Mouse (Mus musculus): ENCODE measurements around the gene Tvp23a. TPM values are rescaled to one million over a fixed set of nuclear protein-coding genes. Genes with fewer than 3 reads are reported as not detected.
A peak's percentile ranks its signal among the peaks of the same experiment; 100 is the strongest.

Tvp23a gene
- polyA plus RNA-seq, 1 experiment from 2014 or later, result 0.60 TPM

- Histone ChIP-seq H3K9ac (no peak overlapping the region), H3K27ac (replicated peaks) (no peak overlapping the region), H3K4me2 (no peak overlapping the region), H3K4me1 (replicated peaks) (peaks cover 8% of the 10 kb centered on the region; the same call in 1 of the 2 replicates), H3K9me3 (replicated peaks) (no peaks in the 10 kb centered on the region), H3K4me3 (replicated peaks) (no peak overlapping the region), H3K27me3 (no peaks in the 10 kb centered on the region), H3K36me3 (replicated peaks) (no peaks in the 10 kb centered on the region)
- WGBS (ENCODE audit: insufficient replicate concordance), result 69% methylated on average over 8 of the region's 8 CpGs
- ATAC-seq (ENCODE audit: insufficient read depth), result no peak
Measured at GRCm38 (mm10) chr16:10452445-10452896, 5.3 kb upstream of the Tvp23a start.

GRCm38 (mm10) chr16:10451906-10452305 is 4.7 kb upstream of the Tvp23a start:
- 55% methylated on average over 2 of the region's 2 CpGs for WGBS (ENCODE audit: insufficient replicate concordance)
- ATAC-seq (ENCODE audit: insufficient read depth), result no peak
- H3K36me3 ChIP-seq (replicated peaks), result no peaks in the 10 kb centered on the region
- no peak overlapping the region for H3K4me3 ChIP-seq (replicated peaks)
- no peak overlapping the region for H3K4me2 ChIP-seq
- no peak overlapping the region for H3K9ac ChIP-seq
- H3K9me3 ChIP-seq (replicated peaks), result no peaks in the 10 kb centered on the region
- no peaks in the 10 kb centered on the region for H3K27me3 ChIP-seq
- no peak overlapping the region for H3K27ac ChIP-seq (replicated peaks)
- peaks cover 12% of the 10 kb centered on the region; the same call in 1 of the 2 replicates for H3K4me1 ChIP-seq (replicated peaks)

GRCm38 (mm10) chr16:10448931-10449330 is 1.8 kb upstream of the Tvp23a start:
- Histone ChIP-seq H3K4me1 (replicated peaks) (0 out of 2 replicates have a peak, but pooled peaks cover 5% of the 10 kb centered on the region), H3K27ac (replicated peaks) (0 out of 2 replicates have a peak overlapping the region, but pooled peaks have one; percentile 25), H3K36me3 (replicated peaks) (no peaks in the 10 kb centered on the region), H3K4me2 (no peak overlapping the region), H3K9me3 (replicated peaks) (no peaks in the 10 kb centered on the region), H3K27me3 (no peaks in the 10 kb centered on the region), H3K4me3 (replicated peaks) (no peak overlapping the region), H3K9ac (no peak overlapping the region)
- WGBS (ENCODE audit: insufficient replicate concordance), result 43% methylated on average over 9 of the region's 9 CpGs
- peak; percentile 62; the same call in 1 of the 2 replicates for ATAC-seq (ENCODE audit: insufficient read depth)

GRCm38 (mm10) chr16:10447781-10448180 is 619 bp upstream of the Tvp23a start:
- H3K27ac ChIP-seq (replicated peaks), result no peak overlapping the region
- H3K4me2 ChIP-seq, result no peak overlapping the region
- ATAC-seq (ENCODE audit: insufficient read depth), result no peak
- H3K9ac ChIP-seq, result no peak overlapping the region
- no peak overlapping the region for H3K4me3 ChIP-seq (replicated peaks)
- no peaks in the 10 kb centered on the region for H3K36me3 ChIP-seq (replicated peaks)
- 0 out of 2 replicates have a peak, but pooled peaks cover 4% of the 10 kb centered on the region for H3K4me1 ChIP-seq (replicated peaks)
- WGBS (ENCODE audit: insufficient replicate concordance), result 36% methylated on average over 2 of the region's 2 CpGs
- no peaks in the 10 kb centered on the region for H3K27me3 ChIP-seq
- H3K9me3 ChIP-seq (replicated peaks), result no peaks in the 10 kb centered on the region

GRCm38 (mm10) chr16:10446573-10447263 is 444 bp downstream of the Tvp23a start:
- 43% methylated on average over 13 of the region's 13 CpGs for WGBS (ENCODE audit: insufficient replicate concordance)
- no peaks in the 10 kb centered on the region for H3K27me3 ChIP-seq
- no peak overlapping the region for H3K4me3 ChIP-seq (replicated peaks)
- ATAC-seq (ENCODE audit: insufficient read depth), result no peak
- 0 out of 2 replicates have a peak, but pooled peaks cover 4% of the 10 kb centered on the region for H3K4me1 ChIP-seq (replicated peaks)
- H3K4me2 ChIP-seq, result no peak overlapping the region
- no peaks in the 10 kb centered on the region for H3K9me3 ChIP-seq (replicated peaks)
- no peaks in the 10 kb centered on the region for H3K36me3 ChIP-seq (replicated peaks)
- no peak overlapping the region for H3K27ac ChIP-seq (replicated peaks)
- no peak overlapping the region for H3K9ac ChIP-seq

- no peak overlapping the region for H3K4me2 ChIP-seq
- no peaks in the 10 kb centered on the region for H3K9me3 ChIP-seq (replicated peaks)
- 0 out of 2 replicates have a peak, but pooled peaks cover 4% of the 10 kb centered on the region for H3K4me1 ChIP-seq (replicated peaks)
- H3K36me3 ChIP-seq (replicated peaks), result no peaks in the 10 kb centered on the region
- H3K27ac ChIP-seq (replicated peaks), result no peak overlapping the region
- H3K9ac ChIP-seq, result no peak overlapping the region
- no peak overlapping the region for H3K4me3 ChIP-seq (replicated peaks)
- no peak for ATAC-seq (ENCODE audit: insufficient read depth)
- no peaks in the 10 kb centered on the region for H3K27me3 ChIP-seq
Measured at GRCm38 (mm10) chr16:10443723-10444122, 3.4 kb downstream of the Tvp23a start.

GRCm38 (mm10) chr16:10441761-10442160 is 5.4 kb downstream of the Tvp23a start:
- no peak overlapping the region for H3K27ac ChIP-seq (replicated peaks)
- no peaks in the 10 kb centered on the region for H3K4me1 ChIP-seq (replicated peaks)
- H3K4me3 ChIP-seq (replicated peaks), result no peak overlapping the region
- no peaks in the 10 kb centered on the region for H3K36me3 ChIP-seq (replicated peaks)
- H3K4me2 ChIP-seq, result no peak overlapping the region
- H3K27me3 ChIP-seq, result no peaks in the 10 kb centered on the region
- ATAC-seq (ENCODE audit: insufficient read depth), result no peak
- H3K9ac ChIP-seq, result no peak overlapping the region
- 61% methylated on average over 4 of the region's 4 CpGs for WGBS (ENCODE audit: insufficient replicate concordance)
- H3K9me3 ChIP-seq (replicated peaks), result no peaks in the 10 kb centered on the region

- no peaks in the 10 kb centered on the region for H3K4me1 ChIP-seq (replicated peaks)
- H3K36me3 ChIP-seq (replicated peaks), result no peaks in the 10 kb centered on the region
- H3K4me2 ChIP-seq, result no peak overlapping the region
- no peaks in the 10 kb centered on the region for H3K27me3 ChIP-seq
- H3K9me3 ChIP-seq (replicated peaks), result no peaks in the 10 kb centered on the region
- ATAC-seq (ENCODE audit: insufficient read depth), result no peak
- no peak overlapping the region for H3K9ac ChIP-seq
- 43% methylated on average over 6 of the region's 6 CpGs for WGBS (ENCODE audit: insufficient replicate concordance)
- no peak overlapping the region for H3K27ac ChIP-seq (replicated peaks)
- no peak overlapping the region for H3K4me3 ChIP-seq (replicated peaks)
Measured at GRCm38 (mm10) chr16:10441328-10441727, 5.8 kb downstream of the Tvp23a start.

- WGBS (ENCODE audit: insufficient replicate concordance), result 63% methylated on average over 5 of the region's 5 CpGs
- no peaks in the 10 kb centered on the region for H3K9me3 ChIP-seq (replicated peaks)
- ATAC-seq (ENCODE audit: insufficient read depth), result no peak
- no peak overlapping the region for H3K9ac ChIP-seq
- no peak overlapping the region for H3K27ac ChIP-seq (replicated peaks)
- 0 out of 2 replicates have a peak, but pooled peaks cover 10% of the 10 kb centered on the region for H3K4me1 ChIP-seq (replicated peaks)
- no peaks in the 10 kb centered on the region for H3K36me3 ChIP-seq (replicated peaks)
- no peaks in the 10 kb centered on the region for H3K27me3 ChIP-seq
- no peak overlapping the region for H3K4me3 ChIP-seq (replicated peaks)
- no peak overlapping the region for H3K4me2 ChIP-seq
Measured at GRCm38 (mm10) chr16:10438055-10438454, 9.1 kb downstream of the Tvp23a start.

- ATAC-seq (ENCODE audit: insufficient read depth), result no peak
- Histone ChIP-seq H3K9me3 (replicated peaks) (no peaks in the 10 kb centered on the region), H3K4me2 (no peak overlapping the region), H3K27ac (replicated peaks) (no peak overlapping the region), H3K36me3 (replicated peaks) (no peaks in the 10 kb centered on the region), H3K27me3 (no peaks in the 10 kb centered on the region), H3K4me1 (replicated peaks) (0 out of 2 replicates have a peak, but pooled peaks cover 10% of the 10 kb centered on the region), H3K4me3 (replicated peaks) (no peak overlapping the region), H3K9ac (no peak overlapping the region)
- WGBS (ENCODE audit: insufficient replicate concordance), result 65% methylated on average over 6 of the region's 6 CpGs
Measured at GRCm38 (mm10) chr16:10436166-10436565, 11.0 kb downstream of the Tvp23a start.

- Histone ChIP-seq H3K4me2 (no peak overlapping the region), H3K36me3 (replicated peaks) (no peaks in the 10 kb centered on the region), H3K9ac (no peak overlapping the region), H3K27ac (replicated peaks) (no peak overlapping the region), H3K4me3 (replicated peaks) (no peak overlapping the region), H3K27me3 (no peaks in the 10 kb centered on the region), H3K4me1 (replicated peaks) (0 out of 2 replicates have a peak, but pooled peaks cover 10% of the 10 kb centered on the region), H3K9me3 (replicated peaks) (no peaks in the 10 kb centered on the region)
- 58% methylated on average over 5 of the region's 5 CpGs for WGBS (ENCODE audit: insufficient replicate concordance)
- no peak for ATAC-seq (ENCODE audit: insufficient read depth)
Measured at GRCm38 (mm10) chr16:10433344-10433743, 13.8 kb downstream of the Tvp23a start.
